Mouse (Mus musculus) heart, embryonic 15.5 days (tissue): ENCODE results near the gene Aatf. TPM values are rescaled to one million over a fixed set of nuclear protein-coding genes. Genes with fewer than 3 reads are reported as not detected.

Experiments
- ATAC-seq: fragments of 200-750 bp; cut with Nextera tagmentation; replicated peaks from 2 replicates; pipeline ENCODE4 v1.8.0; 2017; ENCODE audit warnings: low read depth, moderate TSS enrichment; ENCODE audit not compliant: insufficient number of reproducible peaks, insufficient read depth, low FRiP score
- H3K27ac ChIP-seq: fragments of 300-500 bp; sonication (generic); 2 replicates; pipeline ENCODE4 v1.5.1; 2015; ENCODE audit warnings: mild to moderate bottlenecking, inconsistent platforms
- H3K27me3 ChIP-seq: fragments of 300-500 bp; sonication (generic); 2 replicates; pipeline ENCODE4 v1.6.1; 2015; ENCODE audit warnings: inconsistent platforms
- H3K36me3 ChIP-seq: fragments of 300-500 bp; sonication (generic); 2 replicates; pipeline ENCODE4 v1.6.1; 2015; ENCODE audit warnings: mild to moderate bottlenecking, inconsistent platforms
- H3K4me1 ChIP-seq: fragments of 300-500 bp; sonication (generic); replicated peaks from 2 replicates; pipeline ENCODE4 v1.6.1; 2015; ENCODE audit warnings: inconsistent platforms
- H3K4me2 ChIP-seq: fragments of 300-500 bp; sonication (generic); 2 replicates; pipeline ENCODE4 v1.6.1; 2015; ENCODE audit warnings: inconsistent platforms, mild to moderate bottlenecking, moderate library complexity
- H3K4me3 ChIP-seq: fragments of 300-500 bp; sonication (generic); 2 replicates; pipeline ENCODE4 v1.5.1; 2015; ENCODE audit warnings: mild to moderate bottlenecking, inconsistent platforms
- H3K9ac ChIP-seq: fragments of 300-500 bp; sonication (generic); 2 replicates; pipeline ENCODE4 v1.6.1; 2015; ENCODE audit warnings: mild to moderate bottlenecking, inconsistent platforms
- H3K9me3 ChIP-seq: fragments of 300-500 bp; sonication (generic); replicated peaks from 2 replicates; pipeline ENCODE4 v1.6.1; 2016; ENCODE audit warnings: inconsistent platforms
- WGBS: fragments of 180-500 bp; shearing (Covaris S2); methylation state at CpG from one replicate; pipeline ENCODE4 v1.1.7; 2015; ENCODE audit warnings: mixed read lengths; 5-methylcytosine and 5-hydroxymethylcytosine counted together
- polyA plus RNA-seq: library from polyadenylated mRNA; unstranded; fragments of >200 nt; fragmentation: Nextera tagmentation; extraction: Ambion mirVana; gene quantifications from 2 replicates; pipeline ENCODE4 v1.2.1, GENCODE M21; 2015

The Aatf gene
- 26.2 and 28.3 TPM in 2 replicates for polyA plus RNA-seq

- WGBS = under 1% methylated on average over 80 of the region's 80 CpGs
- ATAC-seq = peak; percentile 99
- Histone ChIP-seq H3K27ac (peak within 1 kb of the TSS; percentile 74), H3K4me1 (peaks cover 18% of the 10 kb centered on the region), H3K4me2 (peak within 1 kb of the TSS; percentile 88), H3K9me3 (no peaks in the 10 kb centered on the region), H3K36me3 (peaks cover 20% of the 10 kb centered on the region; the same call in 1 of the 2 replicates), H3K4me3 (peak within 1 kb of the TSS; percentile 67), H3K9ac (peak within 1 kb of the TSS; percentile 66), H3K27me3 (peaks cover 41% of the 10 kb centered on the region)
Observed at GRCm38 (mm10) chr11:84513171-84514116, at the start of gene Aatf. Gene Aatf (minus strand): TSS chr11:84513522.

GRCm38 (mm10) chr11:84562758-84563347 is 49.5 kb upstream of the Aatf start:
- 29% methylated on average over 9 of the region's 9 CpGs for WGBS
- Histone ChIP-seq H3K9ac (no peak overlapping the region), H3K4me2 (no peak overlapping the region), H3K9me3 (no peaks in the 10 kb centered on the region), H3K4me1 (no peaks in the 10 kb centered on the region), H3K36me3 (no peaks in the 10 kb centered on the region), H3K27ac (no peak overlapping the region), H3K4me3 (no peak overlapping the region), H3K27me3 (peaks cover 24% of the 10 kb centered on the region)
- no peak for ATAC-seq

- no peak for ATAC-seq
- H3K36me3 ChIP-seq = no peaks in the 10 kb centered on the region
- no peaks in the 10 kb centered on the region for H3K4me1 ChIP-seq
- H3K9ac ChIP-seq = no peak overlapping the region
- H3K27me3 ChIP-seq = peaks cover 16% of the 10 kb centered on the region; the same call in 1 of the 2 replicates
- H3K27ac ChIP-seq = no peak overlapping the region
- no peaks in the 10 kb centered on the region for H3K9me3 ChIP-seq
- WGBS = 62% methylated on average over 5 of the region's 5 CpGs
- H3K4me2 ChIP-seq = no peak overlapping the region
- H3K4me3 ChIP-seq = no peak overlapping the region
Observed at GRCm38 (mm10) chr11:84561546-84561945, 48.2 kb upstream of the Aatf start.

- peaks cover 23% of the 10 kb centered on the region for H3K27me3 ChIP-seq
- 69% methylated on average over 14 of the region's 14 CpGs for WGBS
Observed at GRCm38 (mm10) chr11:84553821-84554450, 40.6 kb upstream of the Aatf start.

GRCm38 (mm10) chr11:84551296-84551695 is 38.0 kb upstream of the Aatf start:
- Histone ChIP-seq H3K4me3 (no peak overlapping the region), H3K27me3 (peaks cover 24% of the 10 kb centered on the region), H3K9ac (no peak overlapping the region), H3K4me1 (no peaks in the 10 kb centered on the region), H3K36me3 (no peaks in the 10 kb centered on the region), H3K4me2 (no peak overlapping the region), H3K27ac (no peak overlapping the region), H3K9me3 (no peaks in the 10 kb centered on the region)
- ATAC-seq = no peak
- 73% methylated on average over 4 of the region's 4 CpGs for WGBS

More at GRCm38 (mm10) chr11:84553821-84554450, 40.6 kb upstream of the Aatf start:
- no peak overlapping the region for H3K9ac ChIP-seq
- no peaks in the 10 kb centered on the region for H3K4me1 ChIP-seq
- H3K36me3 ChIP-seq = no peaks in the 10 kb centered on the region
- H3K27ac ChIP-seq = no peak overlapping the region
- no peaks in the 10 kb centered on the region for H3K9me3 ChIP-seq
- no peak overlapping the region for H3K4me2 ChIP-seq
- no peak overlapping the region for H3K4me3 ChIP-seq
- no peak for ATAC-seq

- no peak for ATAC-seq
- Histone ChIP-seq H3K4me2 (no peak overlapping the region), H3K36me3 (no peaks in the 10 kb centered on the region), H3K4me3 (no peak overlapping the region), H3K27me3 (peaks cover 27% of the 10 kb centered on the region), H3K9me3 (no peaks in the 10 kb centered on the region), H3K9ac (no peak overlapping the region), H3K27ac (no peak overlapping the region), H3K4me1 (no peaks in the 10 kb centered on the region)
- WGBS = 45% methylated on average over 6 of the region's 6 CpGs
Observed at GRCm38 (mm10) chr11:84549258-84549791, 36.0 kb upstream of the Aatf start.

GRCm38 (mm10) chr11:84548293-84548692 is 35.0 kb upstream of the Aatf start:
- Histone ChIP-seq H3K27ac (no peak overlapping the region), H3K9ac (no peak overlapping the region), H3K9me3 (no peaks in the 10 kb centered on the region), H3K27me3 (peaks cover 27% of the 10 kb centered on the region), H3K4me1 (no peaks in the 10 kb centered on the region), H3K4me3 (no peak overlapping the region), H3K36me3 (no peaks in the 10 kb centered on the region), H3K4me2 (no peak overlapping the region)
- 61% methylated on average over 2 of the region's 2 CpGs for WGBS
- ATAC-seq = no peak

GRCm38 (mm10) chr11:84539981-84540380 is 26.7 kb upstream of the Aatf start:
- H3K27me3 ChIP-seq = peaks cover 40% of the 10 kb centered on the region
- H3K27ac ChIP-seq = no peak overlapping the region
- no peak overlapping the region for H3K4me3 ChIP-seq
- no peaks in the 10 kb centered on the region for H3K9me3 ChIP-seq
- 23% methylated on average over 4 of the region's 4 CpGs for WGBS
- H3K4me1 ChIP-seq = no peaks in the 10 kb centered on the region
- H3K36me3 ChIP-seq = no peaks in the 10 kb centered on the region
- ATAC-seq = no peak
- H3K4me2 ChIP-seq = no peak overlapping the region
- no peak overlapping the region for H3K9ac ChIP-seq

GRCm38 (mm10) chr11:84529797-84530703 is 16.7 kb upstream of the Aatf start:
- no peak overlapping the region for H3K4me2 ChIP-seq
- no peak for ATAC-seq
- peaks cover 29% of the 10 kb centered on the region for H3K4me1 ChIP-seq
- no peaks in the 10 kb centered on the region for H3K36me3 ChIP-seq
- H3K27ac ChIP-seq = no peak overlapping the region
- no peaks in the 10 kb centered on the region for H3K9me3 ChIP-seq
- H3K4me3 ChIP-seq = no peak overlapping the region
- H3K9ac ChIP-seq = no peak overlapping the region
- peaks cover 91% of the 10 kb centered on the region for H3K27me3 ChIP-seq
- 7% methylated on average over 14 of the region's 14 CpGs for WGBS

GRCm38 (mm10) chr11:84529143-84529755 is 15.9 kb upstream of the Aatf start:
- WGBS = 1% methylated on average over 24 of the region's 24 CpGs
- Histone ChIP-seq H3K9me3 (no peaks in the 10 kb centered on the region), H3K4me3 (peak overlapping the region; percentile 20; the same call in 1 of the 2 replicates), H3K27me3 (peaks cover 99% of the 10 kb centered on the region), H3K4me1 (peaks cover 35% of the 10 kb centered on the region), H3K36me3 (no peaks in the 10 kb centered on the region), H3K27ac (no peak overlapping the region), H3K4me2 (peak overlapping the region; percentile 33; the same call in 1 of the 2 replicates), H3K9ac (no peak overlapping the region)
- no peak for ATAC-seq
